Mouse (Mus musculus) adrenal gland, adult 18-20 months (tissue): ENCODE data around the gene Spats1. TPM values are rescaled to one million over a fixed set of nuclear protein-coding genes. Genes with fewer than 3 reads are reported as not detected.
A peak's percentile ranks its signal among the peaks of the same experiment; 100 is the strongest.

ENCODE experiments used
- DNase-seq, 2 experiments: peaks; one replicate each; pipeline ENCODE4 v3.0.0; 2021 to 2022; ENCODE audit warnings: low spot score in 2 of 2
- long read RNA-seq, 2 experiments: library from polyadenylated mRNA; stranded (forward); transcript quantifications; one replicate each; pipeline ENCODE4 v2.0.0; 2021
- total RNA-seq, 2 experiments: library from RNA; stranded (reverse); gene quantifications; 1 replicate in 1 of 2; 2 replicates in 1 of 2; pipeline ENCODE4 v1.2.3; 2021

Spats1 gene
- not detected for total RNA-seq
- long read RNA-seq, experiment 1, result 0 reads
- long read RNA-seq, experiment 2, result 0 reads

- peak; percentile 36 for DNase-seq
Measured at GRCm38 (mm10) chr17:45474669-45475465, at the start of gene Spats1. TSS of gene Spats1 (minus strand) at chr17:45475415.

GRCm38 (mm10) chr17:45524961-45525360, 49.7 kb upstream of the Spats1 start:
- DNase-seq, result no peak

- DNase-seq, result no peak
Measured at GRCm38 (mm10) chr17:45523263-45523662, 48.0 kb upstream of the Spats1 start, which contains the start of gene Tcte1. TSS of gene Tcte1 (plus strand) at chr17:45523434.

GRCm38 (mm10) chr17:45520136-45520535, 44.9 kb upstream of the Spats1 start:
- DNase-seq, result no peak

- DNase-seq, result no peak
Measured at GRCm38 (mm10) chr17:45518766-45519475, 43.7 kb upstream of the Spats1 start.

GRCm38 (mm10) chr17:45517549-45518215, 42.5 kb upstream of the Spats1 start:
- no peak for DNase-seq

- DNase-seq, result no peak
Measured at GRCm38 (mm10) chr17:45517135-45517534, 41.9 kb upstream of the Spats1 start.

GRCm38 (mm10) chr17:45516488-45516887, 41.3 kb upstream of the Spats1 start:
- DNase-seq, result peak; percentile 70 to 75

- no peak for DNase-seq
Measured at GRCm38 (mm10) chr17:45515806-45516205, 40.6 kb upstream of the Spats1 start.

GRCm38 (mm10) chr17:45515204-45515726, 40.0 kb upstream of the Spats1 start:
- no peak for DNase-seq

GRCm38 (mm10) chr17:45511757-45512156, 36.5 kb upstream of the Spats1 start:
- DNase-seq, result no peak

GRCm38 (mm10) chr17:45510871-45511270, 35.7 kb upstream of the Spats1 start:
- no peak for DNase-seq

GRCm38 (mm10) chr17:45506700-45507189, 31.5 kb upstream of the Spats1 start, which contains the start of gene Aars2:
TSS of gene Aars2 (plus strand) at chr17:45506841.
- peak; percentile 90 to 94 for DNase-seq

GRCm38 (mm10) chr17:45505941-45506465, 30.8 kb upstream of the Spats1 start:
- DNase-seq, result no peak

GRCm38 (mm10) chr17:45503301-45503973, 28.2 kb upstream of the Spats1 start:
- no peak for DNase-seq

GRCm38 (mm10) chr17:45502324-45502723, 27.1 kb upstream of the Spats1 start:
- DNase-seq, result no peak

- no peak for DNase-seq
Measured at GRCm38 (mm10) chr17:45500981-45501380, 25.8 kb upstream of the Spats1 start.

GRCm38 (mm10) chr17:45499516-45499915, 24.3 kb upstream of the Spats1 start:
- no peak for DNase-seq

GRCm38 (mm10) chr17:45498397-45498796, 23.2 kb upstream of the Spats1 start:
- DNase-seq, result no peak

GRCm38 (mm10) chr17:45495398-45495797, 20.2 kb upstream of the Spats1 start:
- no peak for DNase-seq
